Mouse (Mus musculus): ENCODE measurements around the gene Adgrb2.

Gene Adgrb2

GRCm38 (mm10) chr4:129984421-129985061 lies at the start of gene Adgrb2:
Gene Adgrb2, plus strand, starts transcription at chr4:129984870.
- in situ Hi-C loops (cut with MboI, MseI), result loop anchor here in 1 of 2 experiments (25.0 kb wide), 1 partner anchor 528 kb away; no protein-coding TSS in a partner anchor

DNA sequence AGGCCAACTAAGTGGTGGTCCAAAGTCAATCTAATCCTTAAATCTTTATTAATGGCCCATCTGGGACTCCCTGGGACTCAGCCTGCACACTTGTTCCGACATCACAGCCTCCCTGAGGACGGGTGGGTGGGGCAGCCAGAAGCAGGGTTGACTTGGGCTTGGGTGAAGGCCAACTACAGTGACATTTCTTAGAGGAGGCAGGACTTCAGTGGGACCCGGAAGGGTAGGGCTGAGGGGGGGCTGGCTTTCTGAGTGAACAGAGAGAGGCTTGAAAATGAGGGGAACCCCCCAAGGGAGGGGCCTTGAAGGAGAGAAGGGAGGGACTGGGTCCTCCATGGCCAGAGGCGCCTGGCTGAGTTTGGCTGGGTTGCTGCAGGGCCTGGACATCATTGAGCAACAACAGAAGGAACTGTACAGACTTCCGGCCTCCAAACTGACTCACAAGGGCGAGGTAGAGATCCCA lies 33.3 kb upstream of the Adgrb2 start:
- in situ Hi-C loops (cut with MboI, MseI), result no loop called here

- in situ Hi-C loops (cut with MboI, MseI), result no loop called here
These were observed 32.3 kb upstream of the Adgrb2 start for GRCm38 (mm10) chr4:129952241-129952810.

DNA sequence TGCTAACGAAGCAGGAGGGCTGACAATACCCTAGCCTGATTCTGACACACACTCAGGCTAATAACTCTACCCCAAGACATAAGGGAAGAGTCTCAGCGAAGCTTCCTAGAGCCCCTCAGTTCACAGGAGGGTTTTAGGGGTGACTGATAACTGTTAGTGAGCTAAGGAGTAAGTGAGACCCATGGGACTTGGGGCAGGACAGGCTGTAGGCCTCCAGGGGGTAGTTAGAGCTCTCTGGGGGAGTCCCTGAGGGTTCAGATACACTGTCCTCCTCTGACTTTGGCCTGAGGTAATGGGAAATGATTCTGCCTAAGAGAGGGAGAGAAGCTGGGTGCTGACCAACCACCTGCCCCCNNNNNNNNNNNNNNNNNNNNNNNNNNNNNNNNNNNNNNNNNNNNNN lies 30.1 kb upstream of the Adgrb2 start:
- in situ Hi-C loops (cut with MboI, MseI), result no loop called here

DNA sequence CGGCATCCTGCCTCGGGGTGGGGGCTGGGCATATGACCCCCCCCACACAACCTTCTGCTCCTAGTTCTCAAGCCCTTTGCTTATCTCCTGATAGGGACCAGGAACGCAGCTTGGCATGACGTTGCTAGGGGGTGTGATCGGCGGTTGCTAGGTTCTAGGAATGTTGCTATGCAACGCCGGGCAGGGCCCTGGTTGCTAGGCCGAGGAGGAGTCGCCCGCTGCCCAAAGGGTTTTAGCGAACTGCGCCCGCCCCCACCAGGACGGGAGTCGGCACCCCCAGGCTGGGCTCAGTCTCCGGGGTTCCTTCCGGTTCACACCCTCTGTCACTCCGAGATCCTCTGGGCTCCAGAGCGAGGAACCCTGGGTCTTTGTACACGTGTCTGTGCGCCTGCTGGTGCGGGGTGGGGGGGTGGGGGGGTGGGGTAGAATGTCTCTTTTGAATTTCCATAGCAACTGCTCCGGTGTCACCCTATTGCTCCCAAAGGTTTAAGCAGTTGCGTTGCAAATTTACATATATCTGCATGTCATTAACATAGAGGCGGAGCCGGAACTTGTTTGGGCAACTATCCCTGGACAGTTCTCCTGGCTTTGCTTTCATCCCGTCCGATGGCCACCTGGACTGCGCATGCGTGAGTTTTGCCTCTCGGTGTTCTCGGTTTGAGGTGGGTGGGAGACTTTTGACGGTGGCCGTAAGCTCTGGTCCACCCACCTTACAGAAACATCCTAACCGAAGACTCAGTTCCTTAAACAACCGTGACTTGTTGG lies 24.3 kb upstream of the Adgrb2 start:
- in situ Hi-C loops (cut with MboI, MseI), result loop anchor here (5.0 kb wide), 1 partner anchor 122 kb away; no protein-coding TSS in a partner anchor

DNA sequence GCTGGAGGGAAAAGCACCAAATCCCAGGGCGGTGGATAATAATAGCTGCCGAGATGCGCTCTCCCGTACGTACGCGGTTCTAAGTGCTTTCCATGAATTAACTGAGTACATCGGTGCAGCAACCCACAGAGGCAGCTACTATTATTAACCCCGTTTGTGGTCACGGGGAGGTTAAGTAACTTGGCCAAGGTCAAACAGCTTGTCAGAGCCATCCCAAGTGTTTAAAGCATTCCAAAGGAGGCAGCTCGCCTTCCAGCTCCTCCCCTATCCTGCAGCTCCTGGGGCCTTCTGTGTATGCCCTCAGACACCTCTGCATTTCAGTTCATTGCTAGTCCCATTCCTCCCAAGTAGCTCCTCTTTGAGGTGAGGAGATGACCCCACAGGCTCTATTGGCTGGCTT lies 19.4 kb upstream of the Adgrb2 start:
- in situ Hi-C loops (cut with MboI, MseI), result no loop called here

DNA sequence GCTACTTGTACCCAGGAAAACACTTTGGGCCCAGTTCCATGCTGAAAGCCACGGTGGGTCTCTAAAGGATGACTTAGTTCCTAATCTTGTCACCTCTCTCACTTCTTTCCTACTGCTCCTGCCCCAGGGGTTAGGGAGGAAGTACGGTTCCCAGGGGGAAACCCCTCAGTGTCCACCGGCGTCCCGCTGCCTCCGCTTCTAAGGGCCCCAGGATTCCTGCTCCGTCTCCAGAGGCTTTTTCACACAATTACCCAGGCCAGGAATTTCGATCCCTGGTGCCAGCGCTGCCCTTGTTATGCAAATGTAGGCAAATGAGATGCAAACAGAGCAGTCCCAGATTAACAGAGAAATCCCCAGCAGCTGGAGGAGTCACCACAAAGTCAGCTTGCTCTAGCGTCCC lies 18.5 kb upstream of the Adgrb2 start:
- in situ Hi-C loops (cut with MboI, MseI), result no loop called here

- in situ Hi-C loops (cut with MboI, MseI), result no loop called here
These were observed 17.4 kb upstream of the Adgrb2 start for GRCm38 (mm10) chr4:129967024-129968014.

DNA sequence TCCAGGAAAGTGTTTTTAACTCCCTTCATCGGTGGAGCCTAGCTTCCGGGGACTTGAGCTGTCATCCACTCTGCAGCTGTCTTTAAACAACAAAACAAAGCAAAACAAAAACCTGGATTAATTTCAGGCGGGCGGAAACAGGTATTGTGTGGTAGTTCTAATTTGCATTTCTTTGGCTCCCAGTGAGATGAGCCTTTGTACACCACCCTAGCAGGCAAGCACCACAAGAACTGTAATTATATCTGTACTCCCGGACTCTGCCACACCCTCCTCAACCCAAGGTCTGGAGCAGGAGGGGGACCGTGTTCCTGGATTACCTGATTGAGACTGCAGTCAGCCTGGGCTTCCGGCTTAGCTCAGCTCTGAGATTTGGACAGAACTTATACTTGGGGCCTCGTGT lies 14.5 kb upstream of the Adgrb2 start:
- in situ Hi-C loops (cut with MboI, MseI), result no loop called here

DNA sequence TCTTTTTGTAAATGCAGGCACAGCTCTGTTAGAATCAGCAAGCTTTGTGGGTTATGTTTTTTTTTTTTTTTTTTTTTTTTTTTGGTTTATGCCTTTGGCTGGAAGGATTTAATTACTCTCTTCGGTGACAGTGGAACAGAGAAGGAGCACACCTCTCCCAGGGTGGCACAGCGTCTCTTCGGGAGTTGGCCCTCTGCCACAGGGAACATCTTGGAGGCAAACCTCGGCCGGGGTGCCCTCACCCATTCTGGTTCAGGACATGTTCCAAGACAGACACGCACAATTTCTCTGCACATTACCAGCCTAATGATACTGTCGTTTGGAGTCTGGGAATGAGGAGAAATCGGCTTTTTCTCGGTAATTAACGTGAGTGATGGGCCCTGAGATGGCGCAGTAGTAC lies 13.8 kb upstream of the Adgrb2 start:
- in situ Hi-C loops (cut with MboI, MseI), result no loop called here

- in situ Hi-C loops (cut with MboI, MseI), result no loop called here
These were observed 12.7 kb upstream of the Adgrb2 start for GRCm38 (mm10) chr4:129971989-129972388.

DNA sequence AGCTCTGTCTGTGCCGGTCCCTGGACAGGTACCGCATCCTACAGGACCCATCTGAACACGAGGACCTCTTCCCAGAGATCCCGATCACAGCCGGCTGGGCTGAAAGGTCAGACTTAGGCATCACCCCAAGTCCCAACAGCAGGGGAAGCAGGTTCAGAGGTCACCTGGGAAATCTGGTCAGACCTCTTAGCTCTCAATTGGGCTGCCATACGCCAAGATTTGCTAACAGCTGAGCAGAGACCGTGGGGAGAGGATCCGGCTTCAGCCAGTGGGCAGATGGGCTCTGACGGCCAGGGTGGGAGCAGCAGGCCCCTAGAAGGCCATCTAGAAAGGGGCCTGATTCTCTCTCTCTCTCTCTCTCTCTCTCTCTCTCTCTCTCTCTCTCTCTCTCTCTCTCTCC lies 10.4 kb upstream of the Adgrb2 start:
- in situ Hi-C loops (cut with MboI, MseI), result no loop called here

GRCm38 (mm10) chr4:129977256-129977655 lies 7.4 kb upstream of the Adgrb2 start:
- in situ Hi-C loops (cut with MboI, MseI), result loop anchor here in 1 of 2 experiments (25.0 kb wide), 1 partner anchor 535 kb away; no protein-coding TSS in a partner anchor

GRCm38 (mm10) chr4:129978227-129978626 lies 6.4 kb upstream of the Adgrb2 start:
- in situ Hi-C loops (cut with MboI, MseI), result loop anchor here in 1 of 2 experiments (25.0 kb wide), 1 partner anchor 534 kb away; no protein-coding TSS in a partner anchor

DNA sequence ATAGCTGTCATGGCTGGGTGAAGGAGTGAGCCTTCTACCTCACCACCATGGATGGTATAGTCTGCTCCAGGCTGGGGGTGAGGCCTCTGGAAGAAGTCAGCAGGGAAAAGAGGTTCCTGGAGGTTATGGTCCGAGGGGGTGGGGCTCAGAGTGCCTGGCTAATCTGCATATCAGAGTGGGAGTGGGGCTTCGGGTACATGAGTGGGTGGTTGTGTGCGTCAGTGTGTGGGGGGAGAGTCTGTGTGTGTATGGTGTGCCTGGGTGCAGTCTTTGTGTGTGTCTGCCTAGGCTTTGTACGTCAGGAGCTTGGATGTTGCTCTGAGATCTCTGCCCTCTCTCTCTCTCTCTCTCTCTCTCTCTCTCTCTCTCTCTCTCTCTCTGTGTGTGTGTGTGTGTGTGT lies 5.7 kb upstream of the Adgrb2 start:
- in situ Hi-C loops (cut with MboI, MseI), result loop anchor here in 1 of 2 experiments (25.0 kb wide), 1 partner anchor 533 kb away; no protein-coding TSS in a partner anchor

DNA sequence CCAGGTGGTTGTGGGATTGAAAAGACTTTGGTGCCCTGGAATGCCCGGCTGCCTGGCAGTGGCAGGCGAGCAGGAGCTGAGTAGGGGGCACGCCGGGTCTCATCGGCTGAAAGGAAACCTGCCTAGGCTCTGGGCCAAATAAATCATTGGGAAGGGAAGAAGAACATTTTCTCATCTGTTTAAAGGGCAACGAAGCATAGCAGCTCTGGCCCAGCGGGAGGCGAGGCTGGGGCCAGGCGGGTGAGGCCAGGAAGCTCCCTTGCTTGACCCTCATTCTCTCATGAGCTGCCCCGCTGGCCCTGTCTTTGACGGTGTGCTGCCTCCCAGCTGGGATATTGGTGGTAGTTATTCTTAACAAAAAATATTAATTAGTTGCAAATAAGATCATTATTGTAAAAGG lies 3.0 kb upstream of the Adgrb2 start:
- in situ Hi-C loops (cut with MboI, MseI), result loop anchor here in 1 of 2 experiments (25.0 kb wide), 1 partner anchor 531 kb away; no protein-coding TSS in a partner anchor

DNA sequence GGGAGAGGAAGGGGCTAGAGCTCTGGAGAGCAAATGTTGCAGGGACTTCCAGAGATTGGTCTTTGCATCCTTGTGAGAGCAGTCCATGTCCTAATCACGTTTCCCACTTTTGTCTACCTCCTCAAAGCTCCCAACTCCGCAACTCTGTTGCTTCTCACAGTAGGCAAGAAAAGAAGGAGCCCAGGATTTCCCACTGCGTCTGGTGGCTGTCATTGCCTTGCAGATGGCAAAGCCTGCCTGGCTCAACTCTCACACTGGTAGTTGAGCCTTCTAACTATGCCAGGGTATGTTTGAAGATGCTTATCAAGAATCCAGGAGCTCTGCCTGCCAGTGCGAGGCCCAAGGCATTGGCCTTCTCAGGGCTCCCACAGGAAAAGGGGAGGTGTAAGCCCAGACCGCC lies 1.6 kb upstream of the Adgrb2 start:
- in situ Hi-C loops (cut with MboI, MseI), result loop anchor here in 1 of 2 experiments (25.0 kb wide), 1 partner anchor 529 kb away; no protein-coding TSS in a partner anchor

- in situ Hi-C loops (cut with MboI, MseI), result loop anchor here in 1 of 2 experiments (25.0 kb wide), 1 partner anchor 528 kb away; no protein-coding TSS in a partner anchor
These were observed 778 bp upstream of the Adgrb2 start for GRCm38 (mm10) chr4:129983764-129984420.

GRCm38 (mm10) chr4:129985161-129985670 lies 546 bp downstream of the Adgrb2 start:
- in situ Hi-C loops (cut with MboI, MseI), result loop anchor here in 1 of 2 experiments (25.0 kb wide), 1 partner anchor 527 kb away; no protein-coding TSS in a partner anchor
